Mouse (Mus musculus): ENCODE results near the gene Bean1.
"Not testable (repeated sequence)": the region's sequence is repeated elsewhere in the genome, so short reads cannot be mapped to it uniquely, and the experiment has no call there.

Gene Bean1

GRCm38 (mm10) chr8:104242038-104242644, 71.9 kb downstream of the Bean1 start:
- in situ Hi-C loops (cut with MboI, MseI) = no loop called here

- in situ Hi-C loops (cut with MboI, MseI) = loop anchor here (5.0 kb wide), 1 partner anchor 336 kb away; no protein-coding TSS in a partner anchor
Observed at GRCm38 (mm10) chr8:104246621-104247020, 76.4 kb downstream of the Bean1 start.

- in situ Hi-C loops (cut with MboI, MseI) = loop anchor here (5.0 kb wide), 1 partner anchor 335 kb away; no protein-coding TSS in a partner anchor
Observed at GRCm38 (mm10) chr8:104247054-104247907, 77.0 kb downstream of the Bean1 start.

DNA sequence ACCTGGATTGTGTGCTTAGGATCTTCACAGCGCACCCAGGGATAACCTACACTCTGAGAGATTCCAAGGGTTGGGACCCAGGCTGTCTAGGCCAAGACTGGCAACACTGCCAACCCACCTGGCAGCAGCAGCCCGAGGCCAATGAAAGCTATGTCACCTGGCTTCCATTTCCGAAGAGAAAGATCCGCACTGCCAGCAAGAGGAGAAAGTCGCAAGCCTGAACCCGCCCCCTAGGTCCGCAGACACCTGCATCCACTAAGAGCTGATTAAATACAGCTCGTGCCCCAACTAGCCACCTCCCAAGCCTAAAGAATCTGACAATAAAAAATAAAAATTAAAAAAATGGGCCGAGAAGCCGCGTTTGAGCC, 77.7 kb downstream of the Bean1 start:
- in situ Hi-C loops (cut with MboI, MseI) = loop anchor here (5.0 kb wide), 1 partner anchor 334 kb away; no protein-coding TSS in a partner anchor

DNA sequence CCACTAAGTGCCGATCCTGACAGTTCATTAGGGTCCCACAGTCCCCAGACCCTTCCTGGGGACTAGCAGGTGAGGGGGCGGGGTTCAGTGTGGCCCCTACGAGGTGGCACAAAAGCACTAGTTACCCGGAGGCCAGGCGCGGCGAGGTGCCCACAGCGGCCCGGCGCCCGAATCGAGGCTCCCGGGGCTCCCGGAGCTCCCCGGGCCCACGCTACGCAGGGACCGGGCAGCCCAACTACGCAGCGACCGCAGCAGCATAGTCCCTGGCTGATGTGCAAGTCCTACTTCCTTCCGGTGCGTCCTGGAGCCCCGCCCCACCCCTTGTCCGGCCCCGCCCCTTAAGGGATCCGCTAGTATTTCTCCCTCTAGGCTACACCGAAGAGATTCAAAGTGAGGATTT, 78.0 kb downstream of the Bean1 start, which contains the start of gene Tk2:
Gene Tk2 (minus strand): TSS at position 283 of the 400 bp plus-strand sequence.
- in situ Hi-C loops (cut with MboI, MseI) = loop anchor here (5.0 kb wide), 1 partner anchor 334 kb away; no protein-coding TSS in a partner anchor

DNA sequence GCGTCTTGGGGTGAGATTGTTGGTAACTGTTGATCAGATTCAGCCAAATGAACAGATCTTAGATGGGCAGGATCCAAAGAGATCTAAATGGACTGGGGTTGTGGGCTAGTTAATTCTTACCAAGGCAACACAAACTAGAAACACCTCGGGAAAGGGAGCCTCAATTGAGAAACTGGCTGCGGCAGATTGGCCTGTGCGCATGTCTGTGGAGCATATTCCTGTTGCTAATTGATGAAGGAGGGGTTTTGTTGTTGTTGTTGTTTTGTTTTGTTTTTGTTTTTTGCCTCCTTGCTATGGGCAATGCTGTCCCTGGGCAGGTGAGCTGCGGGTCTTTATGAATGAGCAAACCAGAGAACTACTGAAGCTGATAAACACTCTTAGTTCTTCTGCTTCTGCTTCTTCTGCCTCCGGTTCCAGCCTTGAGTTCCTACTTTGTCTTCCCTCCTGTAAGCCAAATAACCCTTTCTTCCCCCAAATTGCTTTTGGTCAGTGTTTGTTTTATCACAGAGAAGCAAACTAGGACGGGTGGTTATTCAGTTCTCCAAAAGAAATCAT, 79.3 kb downstream of the Bean1 start:
- in situ Hi-C loops (cut with MboI, MseI) = loop anchor here (5.0 kb wide), 1 partner anchor 333 kb away; no protein-coding TSS in a partner anchor

DNA sequence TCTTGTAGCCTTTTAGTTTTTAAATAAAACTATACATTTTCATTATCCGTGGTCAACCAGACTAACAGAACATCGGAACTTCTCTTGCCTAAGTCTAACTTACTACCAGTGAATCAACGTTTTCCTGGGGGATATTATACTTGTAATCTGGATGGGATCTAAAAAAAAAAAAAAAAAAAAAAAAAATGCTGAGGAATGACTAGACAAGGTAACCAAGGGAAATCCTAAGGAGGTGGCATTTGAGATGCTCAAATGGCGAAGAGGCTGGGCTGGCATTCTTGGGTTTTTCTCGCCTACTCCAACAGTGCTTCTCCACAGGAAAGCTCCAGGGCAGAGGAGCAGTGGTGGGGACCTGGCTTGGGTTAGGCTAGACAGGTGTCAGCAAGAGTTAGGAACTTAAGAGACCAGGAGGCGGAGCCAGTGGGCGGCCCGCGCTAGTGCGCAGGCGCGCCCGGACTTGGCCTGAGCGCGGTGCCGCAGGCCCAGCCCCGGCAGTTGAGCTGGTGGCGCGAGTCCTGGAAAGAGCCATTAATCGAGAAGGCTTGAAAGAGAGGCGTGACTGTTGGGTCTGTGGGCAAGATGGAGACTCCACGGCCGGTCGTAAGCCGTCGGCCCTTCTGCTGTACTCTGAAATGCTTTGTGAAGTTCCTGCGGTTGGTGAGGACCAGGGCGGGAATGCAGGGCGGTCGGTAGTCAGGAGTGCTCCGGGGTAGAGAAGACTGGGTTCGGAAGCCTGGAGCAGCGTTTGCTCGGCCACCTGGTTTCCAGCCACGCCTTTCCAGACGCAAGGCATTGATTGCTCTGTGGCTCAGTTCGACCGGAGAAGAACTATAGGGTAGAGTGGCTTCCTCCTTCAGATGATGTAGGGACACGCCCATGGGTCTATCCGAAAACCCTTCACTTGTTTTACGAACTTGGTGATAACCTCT, 80.5 kb downstream of the Bean1 start, which contains the start of gene Cklf:
Gene Cklf (plus strand): TSS at position 423 of the 929 bp plus-strand sequence.
- in situ Hi-C loops (cut with MboI, MseI) = no loop called here

DNA sequence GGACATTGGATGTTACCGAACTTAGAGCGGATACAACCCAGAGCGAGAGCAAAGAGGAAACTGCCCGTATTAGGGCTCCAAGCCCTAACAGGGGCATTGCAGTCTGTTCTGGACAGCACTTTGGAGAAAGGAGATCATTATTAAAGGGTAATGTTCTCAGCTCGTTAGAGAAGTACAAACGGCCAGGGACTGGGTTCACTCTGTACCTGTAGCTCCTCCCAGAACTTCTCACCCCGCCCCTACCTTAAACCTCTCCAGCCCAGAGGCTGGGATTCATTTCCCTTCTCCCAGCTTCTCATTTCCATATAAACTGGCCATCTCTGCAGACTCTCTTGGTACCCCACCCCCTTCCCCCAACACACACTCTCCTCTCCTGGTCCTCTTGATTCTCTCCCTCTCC, 81.2 kb downstream of the Bean1 start:
- in situ Hi-C loops (cut with MboI, MseI) = no loop called here

- in situ Hi-C loops (cut with MboI, MseI) = no loop called here
Observed at GRCm38 (mm10) chr8:104253016-104253415, 82.8 kb downstream of the Bean1 start.

DNA sequence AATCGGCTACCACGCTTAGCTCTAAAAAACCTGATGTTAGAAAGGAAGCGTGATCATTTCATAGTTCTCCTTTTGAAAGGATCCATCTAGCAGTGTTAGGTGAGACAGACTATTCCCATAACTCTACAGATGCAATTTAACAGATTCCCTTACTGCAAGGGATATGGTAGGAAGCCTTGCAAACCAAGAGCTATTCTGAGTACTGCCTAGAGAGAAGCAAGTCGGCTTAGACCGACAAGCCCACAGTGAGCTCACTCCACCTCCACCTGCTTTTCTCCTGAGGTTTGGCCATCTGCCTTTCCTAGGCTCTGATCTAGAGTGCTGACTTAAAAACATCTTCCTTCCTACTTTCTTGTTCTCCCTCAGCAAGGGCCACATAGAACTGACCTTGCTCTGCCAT, 91.6 kb downstream of the Bean1 start:
- in situ Hi-C loops (cut with MboI, MseI) = not testable (repeated sequence)

DNA sequence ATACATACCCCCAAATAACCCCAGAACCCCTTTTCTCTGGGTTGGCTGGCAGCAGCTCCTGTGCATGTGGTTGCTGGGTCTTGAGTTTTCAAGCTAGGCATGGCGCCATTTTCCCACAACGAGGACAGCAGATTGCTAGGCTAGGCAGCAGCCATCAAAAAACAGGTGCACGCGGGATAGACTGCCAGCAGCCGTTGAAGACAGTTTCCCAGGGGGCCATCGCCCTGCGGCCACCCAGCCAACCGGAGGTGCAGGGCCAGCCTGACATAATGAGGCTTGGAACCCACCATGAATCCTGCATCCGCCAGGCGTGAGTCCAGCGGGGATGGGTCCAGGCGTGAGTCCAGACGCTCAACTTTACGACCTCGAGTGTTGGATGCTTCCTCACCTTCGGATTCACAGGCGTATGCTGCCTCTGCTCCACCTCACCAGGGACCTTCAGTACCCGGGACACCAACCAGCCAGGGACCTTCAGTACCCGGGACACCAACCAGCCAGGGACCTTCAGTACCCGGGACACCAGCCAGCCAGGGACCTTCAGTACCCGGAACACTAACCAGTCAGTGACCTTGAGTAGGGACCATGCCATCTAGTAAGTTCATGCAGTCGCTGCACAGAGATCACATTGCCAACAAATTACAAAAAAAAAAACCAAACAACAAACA, 94.2 kb downstream of the Bean1 start:
- in situ Hi-C loops (cut with MboI, MseI) = not testable (repeated sequence)

GRCm38 (mm10) chr8:104268368-104268767, 98.1 kb downstream of the Bean1 start:
- in situ Hi-C loops (cut with MboI, MseI) = no loop called here
